Mouse (Mus musculus) spleen, adult 2 months (tissue): Measurements from ENCODE around the gene Cd248. TPM values are rescaled to one million over a fixed set of nuclear protein-coding genes. Genes with fewer than 3 reads are reported as not detected.

Experiments used
- DNase-seq, 2 experiments: peaks; one replicate each; pipeline versions ENCODE4 v3.0.0 to v3.0.0-alpha.2; 2012 to 2021; ENCODE audit warnings: low spot score in 2 of 2, low read depth in 1 of 2
- H3K27ac ChIP-seq: fragments of 200-500 bp; 2 replicates; pipeline ENCODE4 v1.5.1; 2012; ENCODE audit warnings: low read length, inconsistent platforms; ENCODE audit not compliant: insufficient read depth
- H3K27me3 ChIP-seq: fragments of 200-500 bp; 2 replicates; pipeline ENCODE4 v1.6.1; 2012; ENCODE audit warnings: mild to moderate bottlenecking, moderate library complexity, low read length, inconsistent platforms; ENCODE audit not compliant: control insufficient read depth, insufficient read depth
- H3K36me3 ChIP-seq: fragments of 200-500 bp; 2 replicates; pipeline ENCODE4 v1.6.1; 2012; ENCODE audit warnings: mild to moderate bottlenecking, low read length, inconsistent platforms; ENCODE audit not compliant: control insufficient read depth, insufficient read depth
- H3K4me1 ChIP-seq: fragments of 200-500 bp; 2 replicates; pipeline ENCODE4 v1.6.1; 2011; ENCODE audit warnings: inconsistent platforms; ENCODE audit not compliant: control insufficient read depth, insufficient read depth, insufficient read length
- H3K4me3 ChIP-seq: fragments of 200-500 bp; 2 replicates; pipeline ENCODE4 v1.5.1; 2011; ENCODE audit warnings: mild to moderate bottlenecking, inconsistent platforms; ENCODE audit not compliant: insufficient read depth, insufficient read length; ENCODE audit errors: extremely low read depth
- CTCF ChIP-seq: fragments of 200-500 bp; IDR thresholded peaks from 2 replicates; pipeline ENCODE4 v1.5.1; 2011; ENCODE audit warnings: mild to moderate bottlenecking, inconsistent platforms; ENCODE audit not compliant: insufficient read depth, insufficient read length, insufficient replicate concordance; ENCODE audit errors: extremely low read depth
- POLR2A ChIP-seq: fragments of 200-500 bp; IDR thresholded peaks from 2 replicates; pipeline ENCODE4 v1.6.1; 2011; ENCODE audit warnings: low read depth, low read length, inconsistent platforms
- WGBS: fragments of 180-500 bp; shearing (Covaris S2); methylation state at CpG from one replicate; pipeline ENCODE4 v1.1.7; 2018; 5-methylcytosine and 5-hydroxymethylcytosine counted together
- polyA plus RNA-seq: library from polyadenylated mRNA; depleted of rRNA; stranded (reverse); fragments of >200 nt; gene quantifications from 2 replicates; pipeline ENCODE4 v1.2.3, GENCODE M21; 2012

Gene Cd248
- polyA plus RNA-seq, 1 experiment: 5.5 TPM

GRCm38 (mm10) chr19:5045531-5045930 is 22.3 kb upstream of the Cd248 start:
- H3K36me3 ChIP-seq: peaks cover 21% of the 10 kb centered on the region
- DNase-seq: no peak
- H3K27me3 ChIP-seq: no peaks in the 10 kb centered on the region
- TF ChIP-seq CTCF (no peak), POLR2A (no peak)
- no peak overlapping the region for H3K4me3 ChIP-seq
- WGBS: 84% methylated on average over 4 of the region's 4 CpGs
- peaks cover 2% of the 10 kb centered on the region; the same call in 1 of the 2 replicates for H3K4me1 ChIP-seq
- H3K27ac ChIP-seq: no peak overlapping the region

GRCm38 (mm10) chr19:5048138-5049056 is 19.5 kb upstream of the Cd248 start:
- DNase-seq: no peak
- Histone ChIP-seq H3K27ac (no peak overlapping the region), H3K4me1 (peaks cover 2% of the 10 kb centered on the region; the same call in 1 of the 2 replicates), H3K4me3 (no peak overlapping the region), H3K36me3 (peaks cover 21% of the 10 kb centered on the region), H3K27me3 (no peaks in the 10 kb centered on the region)
- TF ChIP-seq POLR2A: no peak
- TF ChIP-seq CTCF: no peak
- 91% methylated on average over 14 of the region's 14 CpGs for WGBS

- no peak for DNase-seq
- Histone ChIP-seq H3K4me1 (peaks cover 2% of the 10 kb centered on the region; the same call in 1 of the 2 replicates), H3K27me3 (no peaks in the 10 kb centered on the region), H3K4me3 (no peak overlapping the region), H3K36me3 (peaks cover 21% of the 10 kb centered on the region), H3K27ac (no peak overlapping the region)
- TF ChIP-seq POLR2A: no peak
- TF ChIP-seq CTCF: no peak
- 92% methylated on average over 6 of the region's 6 CpGs for WGBS
Measured at GRCm38 (mm10) chr19:5049325-5049724, 18.6 kb upstream of the Cd248 start.

GRCm38 (mm10) chr19:5050047-5050905 is 17.6 kb upstream of the Cd248 start, which contains the start of gene Rin1:
TSS of gene Rin1 (plus strand) at chr19:5050481.
- no peak for DNase-seq
- TF ChIP-seq POLR2A: no peak
- no peak for TF ChIP-seq CTCF
- WGBS: 27% methylated on average over 14 of the region's 14 CpGs
- H3K4me3 ChIP-seq: no peak within 1 kb of the TSS; the same call in 1 of the 2 replicates
- no peaks in the 10 kb centered on the region for H3K27me3 ChIP-seq
- H3K4me1 ChIP-seq: peaks cover 2% of the 10 kb centered on the region; the same call in 1 of the 2 replicates
- no peak within 1 kb of the TSS for H3K27ac ChIP-seq
- H3K36me3 ChIP-seq: peaks cover 21% of the 10 kb centered on the region

DNA sequence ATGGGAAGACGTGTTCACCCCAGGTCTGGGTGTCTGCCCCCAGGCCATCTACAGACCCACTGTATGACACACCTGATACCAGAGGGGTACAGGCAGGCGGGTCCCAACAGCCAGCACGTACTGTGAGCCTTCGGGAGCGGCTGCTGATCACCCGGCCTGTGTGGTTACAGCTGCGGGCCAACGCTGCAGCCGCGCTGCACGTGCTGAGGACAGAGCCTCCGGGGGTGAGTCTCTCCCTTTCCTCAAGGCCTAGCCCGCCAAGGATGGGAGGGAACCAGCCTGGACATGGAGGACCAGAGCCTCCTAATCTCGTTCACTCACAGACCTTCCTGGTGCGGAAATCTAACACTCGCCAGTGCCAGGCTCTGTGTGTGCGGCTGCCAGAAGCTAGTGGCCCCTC is 16.8 kb upstream of the Cd248 start:
- H3K27me3 ChIP-seq: no peaks in the 10 kb centered on the region
- TF ChIP-seq POLR2A: no peak
- TF ChIP-seq CTCF: no peak
- WGBS: 21% methylated on average over 17 of the region's 17 CpGs
- H3K36me3 ChIP-seq: peaks cover 19% of the 10 kb centered on the region
- peaks cover 2% of the 10 kb centered on the region; the same call in 1 of the 2 replicates for H3K4me1 ChIP-seq
- no peak overlapping the region; the same call in 1 of the 2 replicates for H3K4me3 ChIP-seq
- no peak overlapping the region for H3K27ac ChIP-seq
- no peak for DNase-seq

- Histone ChIP-seq H3K4me3 (no peak overlapping the region), H3K4me1 (peaks cover 2% of the 10 kb centered on the region; the same call in 1 of the 2 replicates), H3K27me3 (no peaks in the 10 kb centered on the region), H3K27ac (no peak overlapping the region), H3K36me3 (peaks cover 18% of the 10 kb centered on the region)
- TF ChIP-seq POLR2A (no peak), CTCF (no peak)
- WGBS: 96% methylated on average over 3 of the region's 3 CpGs
- DNase-seq: no peak
Measured at GRCm38 (mm10) chr19:5051515-5051914, 16.4 kb upstream of the Cd248 start.
